Mouse (Mus musculus): ENCODE results near the gene Rgs13. TPM values are rescaled to one million over a fixed set of nuclear protein-coding genes. Genes with fewer than 3 reads are reported as not detected.

Rgs13 gene
- total and polyA plus RNA-seq, 2 experiments from 2014 or later: 0.71 to 0.95 TPM

DNA sequence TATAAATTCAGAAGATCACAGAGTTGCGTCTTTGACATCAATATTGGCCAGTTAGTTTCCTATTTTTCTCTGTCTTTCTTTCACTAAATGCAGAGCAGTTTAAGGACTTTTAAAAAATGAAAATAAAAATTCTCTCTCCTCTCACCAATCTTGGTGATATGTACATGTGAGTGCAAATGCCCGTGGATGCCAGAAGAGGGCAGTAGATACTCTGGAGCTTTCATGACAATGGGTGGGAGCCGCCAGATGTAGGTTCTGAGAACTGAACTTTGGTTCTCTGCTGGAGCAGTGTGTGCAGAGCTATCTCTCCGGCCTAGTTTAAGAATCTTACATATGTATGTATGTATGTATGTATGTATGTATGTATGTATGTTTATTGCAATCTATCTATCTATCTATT lies 2.4 kb upstream of the Rgs13 start:
- 93% methylated on average over 4 of the region's 4 CpGs for WGBS
- peak; percentile 8; the same call in 1 of the 2 replicates for TF ChIP-seq CTCF (IDR thresholded peaks at IDR 0.05)
- no peak overlapping the region for H3K9ac ChIP-seq (replicated peaks; ENCODE audit: low read length, poor library complexity, severe bottlenecking)
- ATAC-seq (ENCODE audit: low FRiP score) (no peak), DNase-seq (ENCODE audit: low spot score) (no peak)
- no peaks in the 10 kb centered on the region for H3K27me3 ChIP-seq (ENCODE audit: insufficient read depth, low read length)
- no peak overlapping the region for H3K4me3 ChIP-seq (ENCODE audit: low read depth, low read length)
- H3K9me3 ChIP-seq (ENCODE audit: low read length): no peaks in the 10 kb centered on the region
- no peaks in the 10 kb centered on the region for H3K36me3 ChIP-seq (ENCODE audit: insufficient read depth, low read length)
- no peak overlapping the region for H3K27ac ChIP-seq (ENCODE audit: low read depth, low read length)
- H3K4me2 ChIP-seq (ENCODE audit: low read depth, low read length, poor library complexity, severe bottlenecking): no peak overlapping the region
- H3K4me1 ChIP-seq (ENCODE audit: insufficient read depth, low read length): no peaks in the 10 kb centered on the region

DNA sequence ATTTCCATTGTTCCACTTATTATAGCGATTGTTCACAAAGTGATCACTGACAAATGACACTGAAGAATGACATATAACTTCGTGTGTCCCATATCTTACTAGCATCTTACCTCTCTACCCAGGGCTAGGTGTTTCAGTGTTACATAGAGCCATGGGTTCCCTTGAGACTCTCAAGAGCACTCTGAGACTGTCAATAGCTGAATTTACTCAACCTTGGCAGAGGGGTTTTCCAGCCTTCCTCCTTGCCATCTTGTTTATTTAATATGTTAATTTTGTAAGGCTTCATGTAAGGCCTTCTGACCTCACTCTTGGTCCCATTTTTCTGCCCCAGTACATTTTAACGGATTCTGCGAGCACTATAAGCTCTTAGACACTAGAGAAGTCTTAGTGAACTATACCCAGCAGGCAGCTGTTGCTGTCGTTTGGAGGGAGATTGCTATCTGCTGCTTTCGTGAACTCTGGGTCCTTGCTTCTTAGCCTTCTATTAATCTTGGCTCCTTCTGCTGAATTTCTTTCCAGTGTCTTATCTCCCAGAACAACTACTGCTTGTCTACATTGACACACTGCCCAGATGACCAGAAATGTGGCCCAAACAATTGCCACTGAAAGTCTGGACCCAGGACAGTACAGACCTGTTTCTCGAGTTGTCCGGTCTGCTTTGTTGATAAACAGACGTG lies 1.2 kb upstream of the Rgs13 start:
- H3K4me3 ChIP-seq (ENCODE audit: low read depth, low read length): no peak overlapping the region
- no peaks in the 10 kb centered on the region for H3K27me3 ChIP-seq (ENCODE audit: insufficient read depth, low read length)
- H3K27ac ChIP-seq (ENCODE audit: low read depth, low read length): no peak overlapping the region
- H3K36me3 ChIP-seq (ENCODE audit: insufficient read depth, low read length): no peaks in the 10 kb centered on the region
- no peaks in the 10 kb centered on the region for H3K4me1 ChIP-seq (ENCODE audit: insufficient read depth, low read length)
- H3K9me3 ChIP-seq (ENCODE audit: low read length): no peaks in the 10 kb centered on the region
- no peak for TF ChIP-seq CTCF (IDR thresholded peaks at IDR 0.05)
- no peak overlapping the region for H3K4me2 ChIP-seq (ENCODE audit: low read depth, low read length, poor library complexity, severe bottlenecking)
- ATAC-seq (ENCODE audit: low FRiP score) (no peak), DNase-seq (ENCODE audit: low spot score) (no peak)
- 63% methylated on average over 9 of the region's 9 CpGs for WGBS
- no peak overlapping the region for H3K9ac ChIP-seq (replicated peaks; ENCODE audit: low read length, poor library complexity, severe bottlenecking)

DNA sequence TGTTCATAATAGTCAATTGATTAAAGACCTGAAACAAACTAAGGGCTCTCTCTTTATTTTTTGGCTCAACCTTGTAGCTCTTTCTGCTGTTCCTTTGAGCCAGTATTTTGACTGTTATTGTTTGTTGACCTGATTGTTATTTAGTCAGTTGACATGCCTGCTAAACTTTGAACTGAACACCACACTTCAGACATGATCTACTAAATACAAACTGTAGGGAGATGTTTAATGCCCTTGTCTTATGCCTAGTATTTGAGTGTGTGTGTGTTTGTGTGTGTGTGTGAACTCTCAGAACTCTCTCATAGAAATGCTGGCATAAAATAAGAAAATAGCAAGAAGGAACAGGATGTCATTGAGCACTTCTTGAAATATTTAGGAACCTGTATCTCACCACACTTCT lies 448 bp upstream of the Rgs13 start:
- no peak overlapping the region for H3K27ac ChIP-seq (ENCODE audit: low read depth, low read length)
- no peaks in the 10 kb centered on the region for H3K27me3 ChIP-seq (ENCODE audit: insufficient read depth, low read length)
- no peaks in the 10 kb centered on the region for H3K4me1 ChIP-seq (ENCODE audit: insufficient read depth, low read length)
- no peak overlapping the region for H3K4me2 ChIP-seq (ENCODE audit: low read depth, low read length, poor library complexity, severe bottlenecking)
- H3K4me3 ChIP-seq (ENCODE audit: low read depth, low read length): no peak overlapping the region
- H3K9ac ChIP-seq (replicated peaks; ENCODE audit: low read length, poor library complexity, severe bottlenecking): no peak overlapping the region
- ATAC-seq (ENCODE audit: low FRiP score) (no peak), DNase-seq (ENCODE audit: low spot score) (no peak)
- no peaks in the 10 kb centered on the region for H3K36me3 ChIP-seq (ENCODE audit: insufficient read depth, low read length)
- no peaks in the 10 kb centered on the region for H3K9me3 ChIP-seq (ENCODE audit: low read length)
- TF ChIP-seq CTCF (IDR thresholded peaks at IDR 0.05): no peak

DNA sequence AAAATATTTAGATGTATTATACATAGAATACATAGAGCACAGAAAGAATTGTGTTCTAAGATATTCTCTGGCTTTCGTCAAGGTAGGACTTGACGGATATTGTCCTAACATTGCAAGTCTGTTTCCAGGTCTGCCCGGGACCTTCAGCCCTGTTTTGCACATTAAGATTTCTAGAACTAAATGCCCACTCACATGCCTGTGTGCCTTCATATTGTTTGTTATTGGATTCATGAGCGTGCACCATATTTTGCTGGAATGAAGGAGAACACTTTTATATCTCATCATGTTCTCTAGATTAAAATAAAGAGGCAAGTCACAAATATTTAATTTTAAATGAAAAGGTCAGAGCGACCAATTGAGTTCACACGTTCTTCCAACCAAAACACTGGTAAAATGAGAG lies 2.4 kb downstream of the Rgs13 start:
- Histone ChIP-seq H3K27ac (ENCODE audit: low read depth, low read length) (no peak overlapping the region), H3K9me3 (ENCODE audit: low read length) (no peaks in the 10 kb centered on the region), H3K27me3 (ENCODE audit: insufficient read depth, low read length) (no peaks in the 10 kb centered on the region), H3K9ac (replicated peaks; ENCODE audit: low read length, poor library complexity, severe bottlenecking) (no peak overlapping the region), H3K36me3 (ENCODE audit: insufficient read depth, low read length) (no peaks in the 10 kb centered on the region), H3K4me1 (ENCODE audit: insufficient read depth, low read length) (no peaks in the 10 kb centered on the region), H3K4me3 (ENCODE audit: low read depth, low read length) (no peak overlapping the region), H3K4me2 (ENCODE audit: low read depth, low read length, poor library complexity, severe bottlenecking) (no peak overlapping the region)
- DNase-seq (ENCODE audit: low spot score) (no peak), ATAC-seq (ENCODE audit: low FRiP score) (no peak)
- WGBS: 96% methylated on average over 6 of the region's 6 CpGs
- no peak for TF ChIP-seq CTCF (IDR thresholded peaks at IDR 0.05)

DNA sequence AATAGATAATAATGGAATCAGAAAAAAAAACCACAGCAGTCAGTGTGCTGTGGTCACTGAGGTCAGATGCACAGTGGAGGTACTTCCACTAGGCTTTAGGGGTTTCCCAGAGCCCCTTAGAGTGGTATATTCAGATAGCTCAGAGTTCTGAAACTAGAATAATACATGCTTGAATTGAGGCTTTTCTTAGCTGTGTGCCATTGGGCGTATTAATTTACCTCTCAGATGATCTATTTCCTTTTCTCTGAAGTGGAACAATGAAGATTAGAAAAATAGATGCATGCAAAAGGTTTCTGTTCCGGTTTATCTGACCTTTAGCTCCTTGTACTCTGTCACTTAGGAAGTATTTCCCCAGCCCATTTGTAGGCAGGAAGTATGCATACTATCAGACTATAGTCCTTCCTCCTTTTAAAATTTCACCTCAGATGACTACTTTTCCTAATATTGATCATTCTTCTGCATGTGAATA lies 3.6 kb downstream of the Rgs13 start:
- Histone ChIP-seq H3K27ac (ENCODE audit: low read depth, low read length) (no peak overlapping the region), H3K4me2 (ENCODE audit: low read depth, low read length, poor library complexity, severe bottlenecking) (no peak overlapping the region), H3K9ac (replicated peaks; ENCODE audit: low read length, poor library complexity, severe bottlenecking) (no peak overlapping the region), H3K4me3 (ENCODE audit: low read depth, low read length) (no peak overlapping the region), H3K9me3 (ENCODE audit: low read length) (no peaks in the 10 kb centered on the region), H3K36me3 (ENCODE audit: insufficient read depth, low read length) (no peaks in the 10 kb centered on the region), H3K4me1 (ENCODE audit: insufficient read depth, low read length) (no peaks in the 10 kb centered on the region), H3K27me3 (ENCODE audit: insufficient read depth, low read length) (no peaks in the 10 kb centered on the region)
- no peak for TF ChIP-seq CTCF (IDR thresholded peaks at IDR 0.05)
- ATAC-seq (ENCODE audit: low FRiP score) (no peak), DNase-seq (ENCODE audit: low spot score) (no peak)
- WGBS: 67% methylated on average over 2 of the region's 2 CpGs

DNA sequence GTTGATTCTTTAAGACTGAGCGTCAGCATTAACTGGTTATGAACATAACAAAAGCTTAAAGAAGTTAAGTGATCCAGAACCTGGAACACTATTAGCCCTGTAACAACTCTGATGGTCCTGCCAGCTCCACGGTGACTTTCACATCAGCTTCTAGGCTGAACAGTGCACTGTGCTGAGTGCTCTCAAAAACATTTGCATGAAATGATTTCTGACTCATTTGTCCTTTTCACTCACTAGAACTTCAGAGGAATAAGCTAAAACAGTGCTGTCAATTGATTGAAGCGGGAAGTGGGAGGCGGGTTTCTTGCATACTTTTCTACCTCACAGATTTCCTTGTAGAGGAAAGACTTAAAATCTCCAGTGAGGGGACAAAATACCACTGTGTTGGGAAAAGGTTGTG lies 8.3 kb downstream of the Rgs13 start:
- Histone ChIP-seq H3K9ac (replicated peaks; ENCODE audit: low read length, poor library complexity, severe bottlenecking) (no peak overlapping the region), H3K4me3 (ENCODE audit: low read depth, low read length) (no peak overlapping the region), H3K36me3 (ENCODE audit: insufficient read depth, low read length) (no peaks in the 10 kb centered on the region), H3K27me3 (ENCODE audit: insufficient read depth, low read length) (no peaks in the 10 kb centered on the region), H3K27ac (ENCODE audit: low read depth, low read length) (no peak overlapping the region), H3K4me1 (ENCODE audit: insufficient read depth, low read length) (no peaks in the 10 kb centered on the region), H3K4me2 (ENCODE audit: low read depth, low read length, poor library complexity, severe bottlenecking) (no peak overlapping the region), H3K9me3 (ENCODE audit: low read length) (no peaks in the 10 kb centered on the region)
- no peak for DNase-seq (ENCODE audit: low spot score)
- WGBS: 80% methylated on average over 4 of the region's 4 CpGs
- ATAC-seq (ENCODE audit: low FRiP score): no peak
- no peak for TF ChIP-seq CTCF (IDR thresholded peaks at IDR 0.05)

Measured in midbrain, postnatal 0 days (tissue).